Comparison of ENCODE assay signal across 8 mouse cellular contexts in the genomic region with DNA sequence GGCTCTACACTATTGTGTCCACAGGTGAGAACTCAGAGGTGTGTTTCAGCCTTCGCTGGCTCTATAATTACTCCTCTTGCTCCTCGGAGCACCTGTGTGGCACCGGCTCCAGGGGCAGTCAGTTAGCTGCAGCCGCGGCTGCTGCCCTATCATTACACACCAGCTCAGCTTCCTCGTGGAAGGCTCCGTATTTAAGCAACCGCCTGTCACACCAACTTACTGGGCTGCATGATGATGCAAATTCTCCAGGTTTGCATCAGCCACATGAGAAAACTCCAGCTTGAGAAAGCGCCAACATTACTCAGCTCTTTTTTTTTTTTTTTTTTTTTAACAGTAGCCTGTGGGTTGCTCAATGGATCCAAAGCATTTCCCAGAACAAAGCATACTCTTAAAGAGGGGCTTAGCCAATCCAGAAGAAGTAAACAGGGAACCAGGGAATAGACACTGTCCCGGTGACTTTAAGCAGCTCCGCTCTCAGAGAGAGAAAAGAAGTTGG. TPM values are rescaled to one million over a fixed set of nuclear protein-coding genes. Genes with fewer than 3 reads are reported as not detected.
DNase-seq lines count a peak whose midpoint lies in the region; ATAC-seq lines count a peak whose summit lies in the region.

A gene (minus strand): TSS at position 194 of the 496 bp plus-strand sequence.

- H3K9ac ChIP-seq in forebrain, embryonic 16.5 days (replicated peaks; ENCODE audit: low read depth, low read length) = peak within 1 kb of the TSS; percentile 16; the same call in 1 of the 2 replicates
- H3K9ac ChIP-seq in kidney, embryonic 14.5 days (ENCODE audit: low read depth, low read length) = no peak within 1 kb of the TSS
- H3K9ac ChIP-seq in liver, embryonic 15.5 days = no peak within 1 kb of the TSS

- DNase-seq in kidney, adult 18-20 months = peak; percentile 9
- DNase-seq in kidney, adult 11 months = no peak
- peak; percentile 27 for DNase-seq in adrenal gland, postnatal 10 days
- peak; percentile 1 to 4 for DNase-seq in natural killer cell, adult 2 months (ENCODE audit: low spot score in 2 of 2)
- DNase-seq in thymus, postnatal 36 days = peak; percentile 71 to 78

- H3K27me3 ChIP-seq in forebrain, embryonic 16.5 days (replicated peaks; ENCODE audit: control insufficient read depth, insufficient read depth, low read length) = no peaks in the 10 kb centered on the region
- H3K27me3 ChIP-seq in kidney, embryonic 14.5 days (ENCODE audit: control insufficient read depth, insufficient read depth, low read length) = no peaks in the 10 kb centered on the region
- H3K27me3 ChIP-seq in liver, embryonic 15.5 days = no peaks in the 10 kb centered on the region

- no peak within 1 kb of the TSS for H3K27ac ChIP-seq in forebrain, embryonic 16.5 days (ENCODE audit: low read length)
- no peak within 1 kb of the TSS for H3K27ac ChIP-seq in kidney, embryonic 14.5 days (ENCODE audit: low read depth, low read length)
- no peak within 1 kb of the TSS for H3K27ac ChIP-seq in liver, embryonic 15.5 days (replicated peaks)

- WGBS in forebrain, embryonic 16.5 days = 0% methylated on average over 11 of the region's 11 CpGs
- WGBS in kidney, embryonic 14.5 days = 4% methylated on average over 11 of the region's 11 CpGs
- WGBS in liver, embryonic 15.5 days (ENCODE audit: insufficient replicate concordance) = 1% methylated on average over 11 of the region's 11 CpGs

- peak within 1 kb of the TSS; percentile 33 for H3K4me3 ChIP-seq in forebrain, embryonic 16.5 days (replicated peaks; ENCODE audit: low read length)
- peak within 1 kb of the TSS; percentile 31 for H3K4me3 ChIP-seq in kidney, embryonic 14.5 days (ENCODE audit: low read length)
- H3K4me3 ChIP-seq in liver, embryonic 15.5 days (replicated peaks) = peak within 1 kb of the TSS; percentile 29

- peak; percentile 81 for ATAC-seq in forebrain, embryonic 16.5 days
- peak; percentile 79; the same call in 1 of the 2 replicates for ATAC-seq in kidney, embryonic 14.5 days (ENCODE audit: low FRiP score, low TSS enrichment)
- ATAC-seq in liver, embryonic 15.5 days (ENCODE audit: insufficient read depth) = peak; percentile 44; the same call in 1 of the 2 replicates

- H3K36me3 ChIP-seq in forebrain, embryonic 16.5 days (ENCODE audit: control insufficient read depth, insufficient read depth) = no peaks in the 10 kb centered on the region
- H3K36me3 ChIP-seq in kidney, embryonic 14.5 days (ENCODE audit: control insufficient read depth, insufficient read depth, low read length) = no peaks in the 10 kb centered on the region
- H3K36me3 ChIP-seq in liver, embryonic 15.5 days (replicated peaks) = no peaks in the 10 kb centered on the region

- H3K4me2 ChIP-seq in forebrain, embryonic 16.5 days (ENCODE audit: low read length) = peak within 1 kb of the TSS; percentile 56
- H3K4me2 ChIP-seq in kidney, embryonic 14.5 days (replicated peaks; ENCODE audit: low read depth, low read length) = peak within 1 kb of the TSS; percentile 62
- H3K4me2 ChIP-seq in liver, embryonic 15.5 days = peak within 1 kb of the TSS; percentile 60

- H3K4me1 ChIP-seq in forebrain, embryonic 16.5 days (replicated peaks; ENCODE audit: control insufficient read depth, insufficient read depth, low read length) = peaks cover 7% of the 10 kb centered on the region
- no peaks in the 10 kb centered on the region for H3K4me1 ChIP-seq in kidney, embryonic 14.5 days (ENCODE audit: control insufficient read depth, insufficient read depth, low read length)
- H3K4me1 ChIP-seq in liver, embryonic 15.5 days (replicated peaks) = no peaks in the 10 kb centered on the region; the same call in 1 of the 2 replicates

- no peaks in the 10 kb centered on the region for H3K9me3 ChIP-seq in forebrain, embryonic 16.5 days (ENCODE audit: control insufficient read depth, low read length)
- no peaks in the 10 kb centered on the region for H3K9me3 ChIP-seq in kidney, embryonic 14.5 days (ENCODE audit: control insufficient read depth, low read length)
- no peaks in the 10 kb centered on the region for H3K9me3 ChIP-seq in liver, embryonic 15.5 days (replicated peaks)

RNA-seq across cellular contexts. Expression of the gene that starts here (rescaled TPM):
- under 1 TPM; 0.33 to 0.66 TPM for total RNA-seq in adrenal gland, postnatal 10 days (2021)
- 2.8 and 3.8 TPM in 2 replicates for polyA plus RNA-seq in forebrain, embryonic 16.5 days (2015; fragmentation: Nextera tagmentation; extraction: Ambion mirVana)
- 0.23 and 0.58 TPM in 2 replicates for polyA plus RNA-seq in kidney, embryonic 14.5 days (2014; fragmentation: Nextera tagmentation; extraction: Ambion mirVana)
- 0.13 and 0.22 TPM in 2 replicates for polyA plus RNA-seq in liver, embryonic 15.5 days (2015; fragmentation: Nextera tagmentation; extraction: Ambion mirVana)

Comparison
In these comparisons a context has a peak if more than half of its experiments do, and no peak if none do; other contexts are left out.
1. Peak in DNase-seq in adrenal gland, postnatal 10 days; RNA of the gene not detected or under 1 TPM.
2. Peak in ATAC-seq, H3K4me3 ChIP-seq and H3K4me2 ChIP-seq in kidney, embryonic 14.5 days; RNA of the gene not detected or under 1 TPM.
3. Peak in ATAC-seq, H3K4me3 ChIP-seq and H3K4me2 ChIP-seq in liver, embryonic 15.5 days; RNA of the gene not detected or under 1 TPM.